Mouse (Mus musculus) ovary, adult 18-20 months (tissue): ENCODE measurements at regions not wholly inside any gene's neighbourhood (a gene's known extent, or its start where the extent isn't known, plus 50 kb on each side); places are given as distances from the start of the nearest gene placed in this dataset.
"Not testable (repeated sequence)": the region's sequence is repeated elsewhere in the genome, so short reads cannot be mapped to it uniquely, and the experiment has no call there.

Experiments
- DNase-seq: peaks from one replicate; pipeline ENCODE4 v3.0.0; 2022; ENCODE audit warnings: low spot score, mixed read lengths

GRCm38 (mm10) chr10:69044171-69044651 is 107.0 kb upstream of the Rhobtb1 start:
- no peak for DNase-seq

DNA sequence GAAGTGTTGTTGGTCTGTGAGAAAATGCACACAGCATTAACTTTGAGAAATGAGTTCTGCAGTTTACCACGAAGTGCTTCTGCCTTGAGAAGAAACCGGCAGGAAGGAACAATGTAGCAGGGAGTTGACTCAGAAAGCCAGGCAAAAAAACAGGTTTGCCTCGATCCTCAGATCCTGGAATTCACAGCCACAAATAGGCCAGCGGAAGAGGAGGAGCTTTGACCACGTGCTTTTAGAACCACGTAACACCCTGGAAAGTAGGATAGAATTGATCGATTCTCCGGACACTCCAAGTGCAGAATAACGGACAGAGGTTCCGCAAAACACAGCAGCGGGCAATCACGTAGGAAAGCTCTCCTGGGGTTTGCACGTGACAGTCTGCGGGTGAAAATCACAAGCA is 106.0 kb upstream of the Rhobtb1 start:
- no peak for DNase-seq

- DNase-seq, result no peak
Observed at GRCm38 (mm10) chr10:69046008-69046555, 105.2 kb upstream of the Rhobtb1 start.

- DNase-seq, result no peak
Observed at GRCm38 (mm10) chr10:69078008-69078407, 73.2 kb upstream of the Rhobtb1 start.

DNA sequence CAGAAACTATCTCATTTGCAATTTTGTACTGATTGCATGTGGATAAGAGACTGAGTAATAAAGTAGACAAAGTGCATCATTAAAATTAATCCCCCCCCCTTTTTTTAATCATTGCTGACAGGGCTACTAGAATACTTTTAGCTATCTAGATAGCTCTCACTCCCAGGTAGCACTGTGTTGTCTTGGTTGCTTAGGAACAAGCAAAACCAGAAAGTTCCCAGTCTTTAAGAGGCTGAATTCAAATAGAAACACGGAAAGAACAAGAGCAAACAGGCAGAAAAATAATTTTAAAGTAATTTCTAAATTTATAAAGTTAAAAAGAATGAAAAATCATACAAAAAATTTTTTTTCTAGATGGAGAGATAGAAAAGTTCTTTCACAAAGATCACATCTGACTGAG is 65.0 kb upstream of the Rhobtb1 start:
- no peak for DNase-seq

GRCm38 (mm10) chr10:69091872-69092271 is 59.4 kb upstream of the Rhobtb1 start:
- DNase-seq, result no peak

DNA sequence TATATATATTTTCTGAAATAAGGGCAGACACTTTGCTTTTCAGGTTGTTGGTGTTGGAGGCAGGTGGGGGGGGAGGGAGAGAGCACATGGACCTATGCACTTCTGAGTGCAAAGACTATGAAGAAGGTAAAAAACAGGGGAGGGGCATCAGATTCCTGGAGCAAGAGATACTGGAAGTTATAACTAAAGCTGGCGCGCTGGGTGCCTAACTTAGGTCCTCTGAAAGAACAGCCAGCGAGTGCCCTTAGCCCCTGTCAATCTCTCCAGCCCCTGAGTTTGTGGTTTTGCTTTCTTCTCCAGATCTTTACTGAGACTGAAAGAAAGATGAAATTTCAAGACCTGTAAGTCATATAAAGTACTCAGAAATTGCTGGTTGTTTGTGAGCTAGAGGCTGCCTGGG is 51.2 kb upstream of the Rhobtb1 start:
- DNase-seq, result no peak

GRCm38 (mm10) chr10:69100742-69101141 is 50.5 kb upstream of the Rhobtb1 start:
- not testable (repeated sequence) for DNase-seq
